Mouse (Mus musculus): ENCODE data around the gene Nsa2. TPM values are rescaled to one million over a fixed set of nuclear protein-coding genes. Genes with fewer than 3 reads are reported as not detected.

The Nsa2 gene
- polyA plus RNA-seq, 1 experiment from 2014 or later: 48.8 TPM

GRCm38 (mm10) chr13:97095726-97096125 is 42.0 kb downstream of the Nsa2 start:
- Histone ChIP-seq H3K27ac (ENCODE audit: low read length) (no peak overlapping the region), H3K36me3 (ENCODE audit: insufficient read depth, low read length) (no peaks in the 10 kb centered on the region), H3K9ac (replicated peaks; ENCODE audit: low read length) (no peak overlapping the region), H3K9me3 (ENCODE audit: low read length) (no peaks in the 10 kb centered on the region), H3K4me3 (ENCODE audit: low read length) (no peak overlapping the region), H3K27me3 (ENCODE audit: insufficient read depth, low read length) (no peaks in the 10 kb centered on the region), H3K4me2 (replicated peaks; ENCODE audit: low read depth, low read length) (no peak overlapping the region), H3K4me1 (ENCODE audit: insufficient read depth, low read length) (no peaks in the 10 kb centered on the region)
- WGBS: 77% methylated on average over 4 of the region's 4 CpGs
- ATAC-seq (ENCODE audit: low FRiP score, low TSS enrichment): no peak

GRCm38 (mm10) chr13:97088183-97088582 is 49.6 kb downstream of the Nsa2 start:
- Histone ChIP-seq H3K9me3 (ENCODE audit: low read length) (no peaks in the 10 kb centered on the region), H3K4me2 (replicated peaks; ENCODE audit: low read depth, low read length) (no peak overlapping the region), H3K4me1 (ENCODE audit: insufficient read depth, low read length) (no peaks in the 10 kb centered on the region), H3K4me3 (ENCODE audit: low read length) (no peak overlapping the region), H3K27me3 (ENCODE audit: insufficient read depth, low read length) (no peaks in the 10 kb centered on the region), H3K36me3 (ENCODE audit: insufficient read depth, low read length) (no peaks in the 10 kb centered on the region), H3K27ac (ENCODE audit: low read length) (no peak overlapping the region), H3K9ac (replicated peaks; ENCODE audit: low read length) (no peak overlapping the region)
- WGBS: 70% methylated on average over 3 of the region's 3 CpGs
- ATAC-seq (ENCODE audit: low FRiP score, low TSS enrichment): no peak

GRCm38 (mm10) chr13:97087421-97087820 is 50.3 kb downstream of the Nsa2 start:
- H3K9ac ChIP-seq (replicated peaks; ENCODE audit: low read length): no peak overlapping the region
- no peaks in the 10 kb centered on the region for H3K36me3 ChIP-seq (ENCODE audit: insufficient read depth, low read length)
- no peaks in the 10 kb centered on the region for H3K9me3 ChIP-seq (ENCODE audit: low read length)
- no peaks in the 10 kb centered on the region for H3K27me3 ChIP-seq (ENCODE audit: insufficient read depth, low read length)
- no peak overlapping the region for H3K4me3 ChIP-seq (ENCODE audit: low read length)
- no peaks in the 10 kb centered on the region for H3K4me1 ChIP-seq (ENCODE audit: insufficient read depth, low read length)
- no peak for ATAC-seq (ENCODE audit: low FRiP score, low TSS enrichment)
- WGBS: 91% methylated on average over 6 of the region's 6 CpGs
- no peak overlapping the region for H3K27ac ChIP-seq (ENCODE audit: low read length)
- H3K4me2 ChIP-seq (replicated peaks; ENCODE audit: low read depth, low read length): no peak overlapping the region

GRCm38 (mm10) chr13:97086316-97086715 is 51.4 kb downstream of the Nsa2 start:
- ATAC-seq (ENCODE audit: low FRiP score, low TSS enrichment): no peak
- H3K27ac ChIP-seq (ENCODE audit: low read length): no peak overlapping the region
- H3K4me2 ChIP-seq (replicated peaks; ENCODE audit: low read depth, low read length): no peak overlapping the region
- WGBS: 84% methylated on average over 9 of the region's 9 CpGs
- no peaks in the 10 kb centered on the region for H3K9me3 ChIP-seq (ENCODE audit: low read length)
- H3K9ac ChIP-seq (replicated peaks; ENCODE audit: low read length): no peak overlapping the region
- no peaks in the 10 kb centered on the region for H3K27me3 ChIP-seq (ENCODE audit: insufficient read depth, low read length)
- H3K4me3 ChIP-seq (ENCODE audit: low read length): no peak overlapping the region
- H3K36me3 ChIP-seq (ENCODE audit: insufficient read depth, low read length): no peaks in the 10 kb centered on the region
- H3K4me1 ChIP-seq (ENCODE audit: insufficient read depth, low read length): no peaks in the 10 kb centered on the region

- ATAC-seq (ENCODE audit: low FRiP score, low TSS enrichment): no peak
- Histone ChIP-seq H3K9me3 (ENCODE audit: low read length) (no peaks in the 10 kb centered on the region), H3K36me3 (ENCODE audit: insufficient read depth, low read length) (no peaks in the 10 kb centered on the region), H3K4me2 (replicated peaks; ENCODE audit: low read depth, low read length) (no peak overlapping the region), H3K27ac (ENCODE audit: low read length) (no peak overlapping the region), H3K27me3 (ENCODE audit: insufficient read depth, low read length) (no peaks in the 10 kb centered on the region), H3K4me3 (ENCODE audit: low read length) (no peak overlapping the region), H3K9ac (replicated peaks; ENCODE audit: low read length) (no peak overlapping the region), H3K4me1 (ENCODE audit: insufficient read depth, low read length) (no peaks in the 10 kb centered on the region)
- 87% methylated on average over 7 of the region's 7 CpGs for WGBS
Measured at GRCm38 (mm10) chr13:97082432-97082831, 55.3 kb downstream of the Nsa2 start.

- Histone ChIP-seq H3K4me1 (ENCODE audit: insufficient read depth, low read length) (no peaks in the 10 kb centered on the region), H3K27ac (ENCODE audit: low read length) (no peak overlapping the region), H3K9ac (replicated peaks; ENCODE audit: low read length) (no peak overlapping the region), H3K4me3 (ENCODE audit: low read length) (no peak overlapping the region), H3K4me2 (replicated peaks; ENCODE audit: low read depth, low read length) (no peak overlapping the region), H3K27me3 (ENCODE audit: insufficient read depth, low read length) (no peaks in the 10 kb centered on the region), H3K36me3 (ENCODE audit: insufficient read depth, low read length) (no peaks in the 10 kb centered on the region), H3K9me3 (ENCODE audit: low read length) (no peaks in the 10 kb centered on the region)
- no peak for ATAC-seq (ENCODE audit: low FRiP score, low TSS enrichment)
- WGBS: 83% methylated on average over 3 of the region's 3 CpGs
Measured at GRCm38 (mm10) chr13:97080615-97081014, 57.1 kb downstream of the Nsa2 start.

GRCm38 (mm10) chr13:97080201-97080600 is 57.5 kb downstream of the Nsa2 start:
- Histone ChIP-seq H3K9me3 (ENCODE audit: low read length) (no peaks in the 10 kb centered on the region), H3K36me3 (ENCODE audit: insufficient read depth, low read length) (no peaks in the 10 kb centered on the region), H3K4me1 (ENCODE audit: insufficient read depth, low read length) (no peaks in the 10 kb centered on the region), H3K27ac (ENCODE audit: low read length) (no peak overlapping the region), H3K4me3 (ENCODE audit: low read length) (no peak overlapping the region), H3K9ac (replicated peaks; ENCODE audit: low read length) (no peak overlapping the region), H3K27me3 (ENCODE audit: insufficient read depth, low read length) (no peaks in the 10 kb centered on the region), H3K4me2 (replicated peaks; ENCODE audit: low read depth, low read length) (no peak overlapping the region)
- ATAC-seq (ENCODE audit: low FRiP score, low TSS enrichment): no peak
- WGBS: 72% methylated on average over 2 of the region's 2 CpGs

Other genes starting within 250 kb of the Nsa2 start
- 1.7 and 1.8 TPM in 2 replicates for gene Gcnt4, start 213.2 kb downstream of the Nsa2 start, polyA plus RNA-seq (2015; fragmentation: Nextera tagmentation; extraction: Ambion mirVana)
- not detected in 2 replicates for gene 1700029F12Rik, start 103.6 kb downstream of the Nsa2 start, polyA plus RNA-seq (2015; fragmentation: Nextera tagmentation; extraction: Ambion mirVana)
- gene Fam169a, start 70.7 kb downstream of the Nsa2 start, polyA plus RNA-seq (2015; fragmentation: Nextera tagmentation; extraction: Ambion mirVana): 2.3 and 2.4 TPM in 2 replicates
- gene Gm6169, start 38.7 kb downstream of the Nsa2 start, polyA plus RNA-seq (2015; fragmentation: Nextera tagmentation; extraction: Ambion mirVana): 3.4 and 11.4 TPM in 2 replicates
- 33.5 and 39.2 TPM in 2 replicates for gene Gfm2, start within 50 bp of the Nsa2 start, polyA plus RNA-seq (2015; fragmentation: Nextera tagmentation; extraction: Ambion mirVana)
- 40.3 and 44.6 TPM in 2 replicates for gene Hexb, start 60.4 kb upstream of the Nsa2 start, polyA plus RNA-seq (2015; fragmentation: Nextera tagmentation; extraction: Ambion mirVana)
- gene Enc1, start 103.2 kb upstream of the Nsa2 start, polyA plus RNA-seq (2015; fragmentation: Nextera tagmentation; extraction: Ambion mirVana): 13.7 and 14.3 TPM in 2 replicates

Measured in kidney, embryonic 16.5 days (tissue).